Mouse (Mus musculus): Measurements from ENCODE around the gene Tle6. TPM values are rescaled to one million over a fixed set of nuclear protein-coding genes. Genes with fewer than 3 reads are reported as not detected.

The Tle6 gene
- polyA plus RNA-seq, 1 experiment from 2014 or later: 3.5 TPM

DNA sequence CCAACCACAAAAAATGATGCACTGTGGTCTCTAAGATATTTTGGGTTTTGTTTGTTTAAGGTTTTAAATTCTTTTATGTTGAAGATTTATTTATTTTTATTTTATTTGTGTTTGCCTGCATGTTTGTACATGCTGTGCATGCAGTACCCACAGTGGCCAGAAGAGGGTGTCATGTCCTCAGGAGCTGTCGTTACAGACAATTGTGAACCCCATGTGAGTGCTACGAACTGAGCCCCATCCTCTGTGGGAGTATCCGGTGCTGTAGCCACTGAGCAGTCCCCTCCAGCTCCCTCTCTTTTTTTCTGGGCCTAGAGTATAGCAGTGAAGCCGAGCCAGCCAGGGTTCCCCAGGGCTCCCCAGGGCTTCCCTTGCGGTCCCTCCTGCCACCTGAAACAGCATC lies 47.6 kb downstream of the Tle6 start:
- ATAC-seq: no peak
- WGBS: 87% methylated on average over 5 of the region's 5 CpGs
- Histone ChIP-seq H3K4me3 (replicated peaks; ENCODE audit: low read length) (no peak overlapping the region), H3K27me3 (replicated peaks; ENCODE audit: control insufficient read depth, insufficient read depth, low read length) (no peaks in the 10 kb centered on the region), H3K4me1 (replicated peaks; ENCODE audit: control insufficient read depth, insufficient read depth, low read length) (no peaks in the 10 kb centered on the region), H3K4me2 (ENCODE audit: low read length) (no peak overlapping the region), H3K9me3 (ENCODE audit: control insufficient read depth, low read length) (0 out of 2 replicates have a peak, but pooled peaks cover 3% of the 10 kb centered on the region), H3K9ac (replicated peaks; ENCODE audit: low read depth, low read length) (no peak overlapping the region), H3K27ac (ENCODE audit: low read length) (no peak overlapping the region), H3K36me3 (ENCODE audit: control insufficient read depth, insufficient read depth) (no peaks in the 10 kb centered on the region)

DNA sequence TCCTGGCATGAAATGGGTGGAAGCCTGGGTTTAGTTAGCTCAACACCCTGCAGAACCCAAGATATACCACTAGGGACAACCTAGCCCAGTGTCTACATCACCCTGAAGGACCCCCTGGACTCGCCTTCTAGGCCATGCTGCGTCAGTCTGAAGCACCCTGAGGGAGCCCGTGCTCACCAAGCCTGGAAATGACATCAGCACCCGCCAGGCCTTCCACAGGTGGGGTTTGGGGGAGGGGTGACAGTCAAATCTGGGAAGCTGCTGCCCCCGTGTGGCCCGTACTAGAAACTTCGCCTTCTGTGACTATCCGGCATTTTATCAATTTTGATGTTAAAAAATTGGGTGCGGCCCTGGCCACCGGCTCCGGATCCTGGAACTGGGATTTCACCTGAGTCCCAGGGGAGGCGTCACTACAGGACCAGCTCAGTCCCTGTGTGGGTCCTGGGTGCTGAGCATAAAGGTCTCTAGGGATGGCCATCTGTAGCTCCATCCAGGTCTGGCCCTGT lies 49.2 kb downstream of the Tle6 start:
- H3K36me3 ChIP-seq (ENCODE audit: control insufficient read depth, insufficient read depth): no peaks in the 10 kb centered on the region
- H3K9me3 ChIP-seq (ENCODE audit: control insufficient read depth, low read length): 0 out of 2 replicates have a peak, but pooled peaks cover 3% of the 10 kb centered on the region
- H3K27me3 ChIP-seq (replicated peaks; ENCODE audit: control insufficient read depth, insufficient read depth, low read length): no peaks in the 10 kb centered on the region
- H3K4me1 ChIP-seq (replicated peaks; ENCODE audit: control insufficient read depth, insufficient read depth, low read length): no peaks in the 10 kb centered on the region
- H3K9ac ChIP-seq (replicated peaks; ENCODE audit: low read depth, low read length): no peak overlapping the region
- no peak overlapping the region for H3K4me2 ChIP-seq (ENCODE audit: low read length)
- peak; percentile 85 for ATAC-seq
- H3K4me3 ChIP-seq (replicated peaks; ENCODE audit: low read length): no peak overlapping the region
- 3% methylated on average over 12 of the region's 12 CpGs for WGBS
- H3K27ac ChIP-seq (ENCODE audit: low read length): no peak overlapping the region; the same call in 1 of the 2 replicates

DNA sequence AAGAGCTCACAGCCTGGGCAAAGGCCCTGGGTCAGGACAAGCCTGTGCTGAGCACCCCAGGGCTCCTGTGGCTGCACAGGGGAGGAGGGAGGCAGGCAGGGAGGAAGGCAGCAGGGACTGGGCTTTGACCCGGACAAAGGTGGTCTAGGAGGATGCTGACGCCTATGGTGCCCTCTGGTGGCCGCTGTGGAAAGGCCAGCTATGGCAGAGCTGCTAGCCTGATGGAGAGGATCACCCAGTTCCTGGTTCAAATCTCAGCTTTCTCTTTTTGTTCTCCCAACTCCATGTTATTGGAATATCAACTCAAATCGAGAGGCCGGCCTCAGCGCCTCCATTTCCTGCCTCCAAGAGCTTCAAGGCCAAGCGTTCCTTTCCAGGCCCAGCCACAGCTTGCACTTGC lies 50.6 kb downstream of the Tle6 start:
- Histone ChIP-seq H3K4me2 (ENCODE audit: low read length) (no peak overlapping the region), H3K4me1 (replicated peaks; ENCODE audit: control insufficient read depth, insufficient read depth, low read length) (peaks cover 4% of the 10 kb centered on the region), H3K27ac (ENCODE audit: low read length) (no peak overlapping the region), H3K27me3 (replicated peaks; ENCODE audit: control insufficient read depth, insufficient read depth, low read length) (no peaks in the 10 kb centered on the region), H3K4me3 (replicated peaks; ENCODE audit: low read length) (no peak overlapping the region), H3K36me3 (ENCODE audit: control insufficient read depth, insufficient read depth) (no peaks in the 10 kb centered on the region), H3K9ac (replicated peaks; ENCODE audit: low read depth, low read length) (no peak overlapping the region), H3K9me3 (ENCODE audit: control insufficient read depth, low read length) (0 out of 2 replicates have a peak, but pooled peaks cover 3% of the 10 kb centered on the region)
- 12% methylated on average over 7 of the region's 7 CpGs for WGBS
- no peak for ATAC-seq

DNA sequence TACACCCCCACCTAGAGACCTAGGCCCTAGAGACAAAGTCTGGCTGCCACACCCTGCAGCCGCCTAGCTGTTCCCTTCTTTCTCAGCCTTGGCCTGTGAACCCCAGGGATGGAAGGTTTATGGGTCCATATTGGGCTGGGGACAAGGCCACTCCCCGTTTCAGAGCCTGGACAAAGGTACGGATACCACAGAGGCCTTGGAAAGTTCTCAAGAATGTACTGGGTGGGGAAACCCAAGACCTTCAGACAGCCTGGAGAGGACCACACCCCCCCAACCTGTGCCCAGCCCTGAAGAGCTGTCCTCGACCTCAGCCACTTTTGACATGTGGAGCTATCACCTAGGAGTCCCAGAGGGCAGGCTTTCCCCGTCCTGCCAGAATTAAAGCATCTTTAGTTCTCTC lies 51.9 kb downstream of the Tle6 start:
- 0 out of 2 replicates have a peak, but pooled peaks cover 3% of the 10 kb centered on the region for H3K9me3 ChIP-seq (ENCODE audit: control insufficient read depth, low read length)
- no peak overlapping the region for H3K4me2 ChIP-seq (ENCODE audit: low read length)
- peaks cover 8% of the 10 kb centered on the region for H3K4me1 ChIP-seq (replicated peaks; ENCODE audit: control insufficient read depth, insufficient read depth, low read length)
- WGBS: 65% methylated on average over 5 of the region's 5 CpGs
- no peak for ATAC-seq
- no peak overlapping the region for H3K4me3 ChIP-seq (replicated peaks; ENCODE audit: low read length)
- H3K27ac ChIP-seq (ENCODE audit: low read length): no peak overlapping the region
- no peaks in the 10 kb centered on the region for H3K27me3 ChIP-seq (replicated peaks; ENCODE audit: control insufficient read depth, insufficient read depth, low read length)
- no peak overlapping the region for H3K9ac ChIP-seq (replicated peaks; ENCODE audit: low read depth, low read length)
- no peaks in the 10 kb centered on the region for H3K36me3 ChIP-seq (ENCODE audit: control insufficient read depth, insufficient read depth)

DNA sequence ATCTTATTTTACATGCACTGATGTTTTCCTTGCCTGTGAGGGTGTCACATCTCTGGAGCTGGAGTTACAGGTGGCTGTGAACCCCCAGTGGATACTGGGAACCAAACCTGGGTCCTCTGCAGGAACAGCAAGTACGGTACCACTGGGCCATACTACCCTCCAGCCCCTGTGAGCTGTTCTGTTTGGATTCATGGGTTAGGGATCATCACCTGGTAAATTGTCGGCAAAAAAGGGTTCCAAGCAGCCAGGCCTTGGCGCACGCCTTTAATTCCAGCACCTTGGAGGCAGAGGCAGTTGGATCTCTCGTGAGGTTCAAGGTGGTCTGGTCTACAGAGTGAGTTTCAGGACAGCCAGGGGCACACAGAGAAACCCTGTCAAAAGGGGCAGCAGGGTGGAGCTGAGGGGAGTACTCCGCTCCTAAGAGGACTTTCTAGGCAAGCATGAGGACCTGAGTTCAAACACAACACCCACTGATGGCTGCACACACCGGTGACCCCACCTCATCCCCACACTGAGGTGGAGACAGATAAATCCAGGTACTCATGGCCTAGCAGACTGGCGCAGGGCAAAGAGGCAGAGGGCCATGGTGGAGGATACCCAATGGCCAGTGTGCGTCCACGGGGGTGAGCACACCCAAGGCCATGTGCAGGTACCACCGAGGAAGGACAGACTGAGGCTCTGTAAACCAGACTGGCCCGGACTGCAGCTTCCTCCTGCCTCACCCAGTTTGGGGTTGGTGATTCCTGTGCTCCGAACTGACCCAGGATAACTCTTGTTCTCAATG lies 53.9 kb downstream of the Tle6 start:
- H3K4me2 ChIP-seq (ENCODE audit: low read length): no peak overlapping the region
- no peaks in the 10 kb centered on the region for H3K27me3 ChIP-seq (replicated peaks; ENCODE audit: control insufficient read depth, insufficient read depth, low read length)
- H3K36me3 ChIP-seq (ENCODE audit: control insufficient read depth, insufficient read depth): no peaks in the 10 kb centered on the region
- ATAC-seq: no peak
- H3K9ac ChIP-seq (replicated peaks; ENCODE audit: low read depth, low read length): no peak overlapping the region
- no peak overlapping the region for H3K27ac ChIP-seq (ENCODE audit: low read length)
- WGBS: 91% methylated on average over 13 of the region's 13 CpGs
- H3K4me1 ChIP-seq (replicated peaks; ENCODE audit: control insufficient read depth, insufficient read depth, low read length): peaks cover 24% of the 10 kb centered on the region
- no peak overlapping the region for H3K4me3 ChIP-seq (replicated peaks; ENCODE audit: low read length)
- no peaks in the 10 kb centered on the region for H3K9me3 ChIP-seq (ENCODE audit: control insufficient read depth, low read length)

DNA sequence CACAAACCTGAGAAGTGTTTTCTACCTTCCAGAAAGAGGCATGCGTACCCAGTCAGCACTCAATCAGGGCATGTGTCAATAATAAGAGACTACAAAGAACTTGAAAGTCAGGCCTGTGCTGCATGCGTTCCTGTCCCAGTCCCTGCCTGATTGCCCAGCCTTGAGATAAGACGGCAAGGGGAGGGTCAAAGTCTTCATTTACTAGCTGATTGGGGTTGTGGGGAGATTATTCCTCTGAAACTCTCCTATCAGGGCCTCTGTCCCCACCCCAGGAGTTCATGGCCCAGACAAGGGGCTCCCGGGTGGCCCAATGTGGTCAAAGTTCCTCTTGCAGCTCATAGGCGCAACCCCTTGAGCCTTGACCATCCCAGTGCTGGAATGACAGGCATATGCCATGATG lies 54.5 kb downstream of the Tle6 start:
- no peak overlapping the region for H3K4me3 ChIP-seq (replicated peaks; ENCODE audit: low read length)
- H3K4me1 ChIP-seq (replicated peaks; ENCODE audit: control insufficient read depth, insufficient read depth, low read length): peaks cover 24% of the 10 kb centered on the region
- no peak overlapping the region for H3K9ac ChIP-seq (replicated peaks; ENCODE audit: low read depth, low read length)
- no peaks in the 10 kb centered on the region for H3K27me3 ChIP-seq (replicated peaks; ENCODE audit: control insufficient read depth, insufficient read depth, low read length)
- no peak for ATAC-seq
- no peaks in the 10 kb centered on the region for H3K36me3 ChIP-seq (ENCODE audit: control insufficient read depth, insufficient read depth)
- H3K4me2 ChIP-seq (ENCODE audit: low read length): no peak overlapping the region
- no peak overlapping the region for H3K27ac ChIP-seq (ENCODE audit: low read length)
- 81% methylated on average over 5 of the region's 5 CpGs for WGBS
- H3K9me3 ChIP-seq (ENCODE audit: control insufficient read depth, low read length): no peaks in the 10 kb centered on the region

DNA sequence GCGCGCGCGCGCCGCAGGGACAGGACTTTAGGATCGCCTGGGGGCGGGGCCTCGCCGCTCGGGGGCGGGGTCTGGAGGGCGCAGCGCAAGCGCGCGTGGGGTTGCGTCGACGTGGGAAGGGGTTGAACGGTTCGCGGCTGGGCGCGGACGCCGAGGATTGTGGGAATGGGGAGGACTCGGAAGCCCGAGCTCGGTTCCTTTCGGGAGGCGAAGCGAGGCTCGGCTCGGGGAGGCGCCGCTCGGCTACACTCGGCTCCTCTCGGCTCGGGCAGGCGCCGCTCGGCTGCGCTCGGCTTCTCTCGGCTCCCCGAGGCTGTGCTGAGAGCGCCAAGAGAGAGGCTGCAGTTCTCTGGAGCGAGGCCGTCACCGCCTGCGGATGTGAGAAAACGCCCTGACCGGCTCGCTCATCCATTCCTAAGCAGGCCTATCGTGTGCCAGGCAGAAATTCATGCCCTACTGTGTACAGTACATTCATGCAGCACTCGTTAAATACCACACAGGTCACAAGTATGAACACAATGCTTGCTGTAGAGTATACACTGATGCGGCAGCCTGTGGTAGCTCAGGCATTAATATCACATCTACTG lies 55.6 kb downstream of the Tle6 start, which contains the start of gene Gna11:
Gene Gna11 (minus strand): TSS at position 30 of the 587 bp plus-strand sequence.
- under 1% methylated on average over 49 of the region's 59 CpGs for WGBS
- Histone ChIP-seq H3K4me1 (replicated peaks; ENCODE audit: control insufficient read depth, insufficient read depth, low read length) (peaks cover 24% of the 10 kb centered on the region), H3K9me3 (ENCODE audit: control insufficient read depth, low read length) (no peaks in the 10 kb centered on the region), H3K27me3 (replicated peaks; ENCODE audit: control insufficient read depth, insufficient read depth, low read length) (no peaks in the 10 kb centered on the region), H3K9ac (replicated peaks; ENCODE audit: low read depth, low read length) (peak within 1 kb of the TSS; percentile 97), H3K27ac (ENCODE audit: low read length) (peak within 1 kb of the TSS; percentile 96), H3K4me3 (replicated peaks; ENCODE audit: low read length) (peak within 1 kb of the TSS; percentile 93), H3K36me3 (ENCODE audit: control insufficient read depth, insufficient read depth) (no peaks in the 10 kb centered on the region), H3K4me2 (ENCODE audit: low read length) (peak within 1 kb of the TSS; percentile 99)
- ATAC-seq: peak; percentile 98

DNA sequence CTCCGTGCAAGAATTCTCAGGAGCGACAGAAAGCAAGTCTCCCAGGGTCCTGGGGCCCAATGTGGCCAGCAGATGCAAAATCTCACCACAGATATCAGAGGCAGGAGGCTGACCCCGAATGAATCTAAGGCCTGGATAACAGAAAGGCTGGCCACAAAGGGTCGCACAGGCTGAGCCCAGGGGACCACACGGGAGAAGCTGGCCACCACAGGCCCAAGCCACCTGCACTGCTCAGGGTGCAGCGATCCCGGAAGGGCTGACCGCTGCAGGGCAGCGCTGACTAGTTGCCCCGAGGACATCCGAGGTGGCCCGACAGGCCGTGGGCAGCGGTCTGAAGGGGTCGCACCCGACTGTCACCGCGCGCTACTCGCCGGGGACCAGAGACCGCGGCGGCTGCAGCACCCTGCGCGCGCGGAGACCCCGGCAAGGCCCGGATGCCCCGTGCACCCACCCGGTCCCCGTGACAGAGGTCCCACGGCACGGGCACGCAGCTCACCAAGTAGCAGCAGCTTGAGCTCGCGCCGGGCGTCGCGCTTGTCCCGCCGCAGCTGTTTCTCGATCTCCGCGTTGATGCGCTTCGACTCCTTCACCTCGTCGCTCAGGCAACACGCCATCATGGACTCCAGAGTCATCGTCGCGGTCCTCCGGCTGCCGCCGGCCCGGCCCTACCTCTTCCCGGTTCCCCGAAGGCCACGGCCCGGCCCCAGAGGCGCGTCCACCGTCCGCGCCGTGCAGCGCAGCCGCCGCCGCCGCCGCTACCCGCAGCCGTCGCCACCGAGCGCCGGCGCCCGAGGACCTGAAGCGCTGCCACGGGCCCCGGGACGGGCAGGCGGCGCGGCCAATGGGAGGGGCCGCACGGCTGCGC lies 56.3 kb downstream of the Tle6 start:
- H3K9ac ChIP-seq (replicated peaks; ENCODE audit: low read depth, low read length): peak overlapping the region; percentile 97
- H3K36me3 ChIP-seq (ENCODE audit: control insufficient read depth, insufficient read depth): no peaks in the 10 kb centered on the region
- under 1% methylated on average over 92 of the region's 93 CpGs for WGBS
- H3K4me3 ChIP-seq (replicated peaks; ENCODE audit: low read length): peak overlapping the region; percentile 93
- ATAC-seq: peak; percentile 29
- H3K27ac ChIP-seq (ENCODE audit: low read length): peak overlapping the region; percentile 77
- H3K27me3 ChIP-seq (replicated peaks; ENCODE audit: control insufficient read depth, insufficient read depth, low read length): no peaks in the 10 kb centered on the region
- H3K9me3 ChIP-seq (ENCODE audit: control insufficient read depth, low read length): no peaks in the 10 kb centered on the region
- H3K4me1 ChIP-seq (replicated peaks; ENCODE audit: control insufficient read depth, insufficient read depth, low read length): peaks cover 24% of the 10 kb centered on the region
- H3K4me2 ChIP-seq (ENCODE audit: low read length): peak overlapping the region; percentile 99

DNA sequence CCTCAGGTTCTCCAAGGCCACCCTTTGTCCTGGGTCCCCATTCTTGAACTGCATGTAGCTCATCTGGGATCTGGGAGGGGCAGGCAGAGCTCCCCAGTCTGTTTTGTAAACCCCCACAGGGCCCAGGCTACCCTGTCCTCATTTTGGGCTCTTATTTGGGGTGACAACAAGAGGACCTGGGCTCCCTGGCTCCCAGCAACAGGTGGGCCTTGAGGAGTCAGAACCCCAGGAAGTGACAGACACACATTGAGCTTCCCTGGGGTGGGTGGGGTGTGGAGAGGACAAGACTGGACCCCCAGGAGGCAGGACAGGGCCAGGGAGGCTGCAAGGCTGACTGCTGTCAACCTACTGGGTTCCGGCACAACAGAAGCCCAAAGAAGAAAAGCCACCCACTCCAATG lies 57.2 kb downstream of the Tle6 start:
- H3K27ac ChIP-seq (ENCODE audit: low read length): no peak overlapping the region; the same call in 1 of the 2 replicates

More for the DNA sequence above, 57.2 kb downstream of the Tle6 start:
- Histone ChIP-seq H3K4me3 (replicated peaks; ENCODE audit: low read length) (peak overlapping the region; percentile 93), H3K36me3 (ENCODE audit: control insufficient read depth, insufficient read depth) (no peaks in the 10 kb centered on the region), H3K4me1 (replicated peaks; ENCODE audit: control insufficient read depth, insufficient read depth, low read length) (peaks cover 24% of the 10 kb centered on the region), H3K9me3 (ENCODE audit: control insufficient read depth, low read length) (no peaks in the 10 kb centered on the region), H3K4me2 (ENCODE audit: low read length) (peak overlapping the region; percentile 99), H3K27me3 (replicated peaks; ENCODE audit: control insufficient read depth, insufficient read depth, low read length) (no peaks in the 10 kb centered on the region), H3K9ac (replicated peaks; ENCODE audit: low read depth, low read length) (peak overlapping the region; percentile 97)
- 56% methylated on average over 1 of the region's 1 CpGs for WGBS
- no peak for ATAC-seq

All from forebrain, embryonic 16.5 days (tissue).